Mouse (Mus musculus) spleen, postnatal 36 days (tissue): ENCODE results near the gene Baiap2.

Source experiments
- DNase-seq, 2 experiments: peaks; one replicate each; pipeline ENCODE4 v3.0.0; 2022; ENCODE audit warnings: low spot score in 2 of 2, mixed read lengths in 1 of 2

Gene Baiap2

GRCm38 (mm10) chr11:120041191-120042123 lies 98.9 kb downstream of the Baiap2 start:
- DNase-seq: peak; percentile 51 to 62

DNA sequence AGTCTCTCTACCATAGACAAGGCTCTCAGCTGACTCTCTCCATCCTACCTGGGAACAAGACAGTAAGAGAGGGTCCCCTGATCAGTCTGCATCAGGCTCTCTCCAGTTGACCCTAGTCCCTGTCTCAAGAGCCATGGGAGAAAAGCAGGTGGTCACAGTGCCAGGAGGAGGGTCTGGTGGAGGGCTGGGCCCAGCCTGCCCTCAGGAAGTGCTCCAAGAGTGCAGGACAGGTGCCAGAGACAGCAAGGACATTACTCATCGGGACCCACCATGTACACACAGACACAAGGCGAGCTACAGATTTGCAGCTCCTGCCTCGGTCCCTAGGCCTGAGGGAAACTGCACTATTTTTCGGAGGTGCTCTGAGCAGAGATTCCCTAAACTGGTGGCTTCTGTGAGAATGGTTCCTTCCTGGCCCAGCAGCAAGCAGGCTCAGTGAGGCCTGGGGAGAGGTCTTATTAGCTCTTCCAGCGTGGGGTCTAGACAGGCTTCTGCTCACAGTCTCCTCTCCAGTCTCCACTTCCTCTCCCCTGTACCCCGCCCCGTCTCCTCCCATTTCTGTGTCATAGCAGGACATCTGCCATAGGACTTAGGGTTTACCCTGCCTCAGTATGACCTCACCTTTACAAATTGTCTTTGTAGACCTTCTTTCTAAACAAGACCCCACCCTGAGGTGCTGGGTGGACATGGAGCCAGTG lies 99.7 kb downstream of the Baiap2 start:
- DNase-seq: no peak

DNA sequence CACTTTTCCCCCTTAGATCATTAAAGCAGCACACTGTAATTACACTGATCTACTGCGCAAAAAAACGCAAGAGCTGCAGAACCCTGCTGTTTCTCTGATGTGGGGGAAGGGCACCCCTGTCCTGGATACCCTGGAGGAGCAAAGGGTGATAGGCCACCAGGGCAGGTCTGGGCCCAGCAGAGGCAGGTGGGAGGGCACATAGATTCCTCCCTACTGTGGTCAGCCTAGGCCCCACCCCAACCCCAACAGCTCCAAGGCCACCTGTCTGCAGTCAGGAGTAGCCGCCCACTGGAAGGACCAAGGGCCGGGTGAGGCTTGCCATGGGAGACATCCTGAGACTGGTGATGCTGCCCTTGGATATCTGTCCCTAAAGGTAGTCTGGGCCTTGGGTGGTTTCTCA lies 102.8 kb downstream of the Baiap2 start:
- no peak for DNase-seq

DNA sequence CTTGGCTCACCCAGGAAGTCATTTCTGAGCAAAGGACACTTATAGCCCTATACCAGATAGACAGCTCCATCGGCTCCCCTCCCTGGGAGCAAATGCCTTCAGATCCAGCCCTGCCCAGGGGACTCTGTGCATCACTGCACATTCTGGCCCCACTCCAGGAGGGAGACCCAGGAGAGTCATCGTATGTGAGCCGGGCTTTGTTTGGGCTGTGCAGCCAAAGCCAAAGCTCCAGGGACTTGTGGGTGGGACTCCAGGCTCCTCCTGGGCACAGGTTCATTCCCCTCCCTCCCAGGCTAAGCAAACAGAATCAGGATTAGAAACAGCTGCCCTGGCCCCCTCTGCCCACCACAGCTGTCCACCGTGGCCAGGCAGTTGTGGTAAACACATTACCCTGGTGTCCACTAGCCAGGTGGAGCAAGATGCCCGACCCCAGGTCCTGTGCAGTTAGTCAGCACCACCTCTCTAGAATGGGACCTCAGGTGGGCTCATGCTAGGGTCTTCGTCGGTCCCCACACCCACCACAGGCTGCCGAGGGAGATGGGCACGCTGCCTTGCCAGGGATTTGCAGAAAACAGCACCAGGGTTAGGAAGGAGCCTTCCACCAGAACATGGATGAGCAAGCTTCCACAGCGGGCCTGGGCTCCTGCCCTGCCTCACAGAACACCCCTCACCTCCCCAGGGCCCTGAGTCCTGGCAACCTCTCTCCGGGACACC lies 103.4 kb downstream of the Baiap2 start:
- DNase-seq: no peak

DNA sequence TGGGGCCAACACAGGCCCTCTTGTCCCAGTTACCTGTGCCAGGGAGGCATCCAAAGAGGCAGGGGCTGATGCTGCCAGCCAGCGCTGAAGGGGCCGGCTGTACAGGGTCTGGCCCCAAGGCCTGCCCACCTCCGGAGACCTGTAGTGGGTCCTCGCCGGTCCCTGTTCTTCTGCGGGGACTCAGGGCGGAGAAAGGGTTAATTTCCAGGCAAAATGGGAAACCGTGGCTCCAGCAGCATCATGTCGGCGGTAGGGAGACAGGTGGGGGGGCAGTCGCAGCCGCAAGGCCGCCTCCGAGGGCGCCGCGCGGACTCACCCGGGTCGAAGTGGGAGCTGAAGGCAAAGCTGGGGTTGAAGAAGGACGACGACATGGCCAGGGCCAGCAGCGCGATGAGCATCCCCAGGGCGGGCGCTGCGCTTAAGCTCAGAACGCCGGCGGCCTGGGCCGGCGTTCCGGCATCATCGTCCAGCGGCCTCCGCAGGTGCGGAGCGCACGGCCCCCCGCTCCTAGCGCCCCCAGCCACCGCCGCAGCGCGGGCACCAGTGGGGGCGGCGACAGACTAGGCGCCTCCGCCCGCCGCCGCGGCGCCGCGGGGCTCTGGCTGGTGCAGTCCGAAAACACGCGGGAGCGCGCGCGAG lies 104.1 kb downstream of the Baiap2 start, which contains the start of gene Aatk:
Gene Aatk, minus strand, starts transcription at position 615 of the 639 bp plus-strand sequence.
- no peak for DNase-seq

- no peak for DNase-seq
These were observed 105.1 kb downstream of the Baiap2 start for GRCm38 (mm10) chr11:120047531-120048251.

DNA sequence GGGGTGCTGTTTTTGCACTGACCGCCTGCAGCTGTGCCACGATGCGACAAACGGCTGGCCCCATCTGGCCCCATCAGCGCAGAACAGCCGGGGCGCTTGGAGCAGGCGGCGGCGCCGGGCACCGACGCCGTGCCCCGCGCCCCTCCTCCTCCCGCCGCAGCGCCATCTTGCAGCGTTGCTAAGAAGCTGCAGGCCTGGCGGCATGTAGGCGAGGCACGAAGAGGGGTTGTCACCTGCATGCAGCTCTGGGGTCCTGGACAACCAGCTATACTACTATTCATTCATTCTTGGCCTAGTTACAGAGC lies 105.6 kb downstream of the Baiap2 start:
- no peak for DNase-seq

DNA sequence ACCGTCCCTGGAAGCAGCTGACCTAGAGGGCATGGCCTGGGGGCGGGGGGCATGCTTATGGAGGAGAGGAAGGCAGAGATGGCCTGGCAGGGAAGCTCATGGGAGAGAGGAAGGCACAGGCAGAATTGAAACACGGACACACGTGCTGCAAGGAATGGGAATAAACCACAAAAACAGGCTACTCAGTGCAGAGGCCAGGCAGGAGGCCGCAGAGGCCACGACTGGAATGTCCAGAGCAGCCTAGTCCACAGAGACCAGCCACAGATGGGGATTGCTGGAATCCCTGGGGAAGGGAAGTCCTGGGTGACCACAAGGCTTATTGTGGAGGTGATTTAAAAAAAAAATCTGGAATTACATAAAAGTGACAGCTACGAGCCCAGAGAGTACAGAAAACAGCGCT lies 106.5 kb downstream of the Baiap2 start:
- no peak for DNase-seq

DNA sequence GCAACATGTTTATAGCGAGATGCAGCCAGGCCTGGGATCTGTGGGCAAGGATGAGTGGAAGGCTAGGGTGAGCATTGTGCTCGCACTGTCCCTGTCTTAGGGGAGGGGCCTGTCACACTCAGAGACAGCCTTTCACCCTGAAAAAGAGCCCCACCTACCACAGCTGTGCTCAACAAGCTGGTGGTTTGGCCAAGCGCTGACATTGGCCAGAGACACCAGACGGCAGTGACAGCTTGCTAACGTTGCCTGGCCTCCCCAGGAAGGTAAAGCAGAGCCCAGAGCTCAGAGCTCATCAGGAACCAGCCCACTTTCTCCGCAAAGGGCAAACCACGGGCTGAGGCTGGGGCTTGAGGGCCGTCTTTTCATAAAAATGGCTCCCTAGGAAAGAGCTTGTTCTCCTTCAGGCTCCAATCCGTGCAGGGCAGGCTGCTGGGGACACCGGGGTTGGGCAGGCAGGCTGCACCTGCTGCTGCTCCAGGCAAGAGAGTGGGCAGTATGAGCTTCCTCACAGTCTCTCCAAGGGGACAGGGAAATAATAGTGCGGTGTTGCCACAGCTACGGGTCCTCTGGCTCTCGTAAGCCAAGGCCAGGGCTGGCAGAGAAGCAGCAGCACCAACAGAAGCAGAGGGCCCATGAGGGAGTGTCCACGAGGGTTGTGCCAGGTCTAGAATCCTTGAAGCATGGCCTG lies 108.7 kb downstream of the Baiap2 start:
- DNase-seq: no peak

DNA sequence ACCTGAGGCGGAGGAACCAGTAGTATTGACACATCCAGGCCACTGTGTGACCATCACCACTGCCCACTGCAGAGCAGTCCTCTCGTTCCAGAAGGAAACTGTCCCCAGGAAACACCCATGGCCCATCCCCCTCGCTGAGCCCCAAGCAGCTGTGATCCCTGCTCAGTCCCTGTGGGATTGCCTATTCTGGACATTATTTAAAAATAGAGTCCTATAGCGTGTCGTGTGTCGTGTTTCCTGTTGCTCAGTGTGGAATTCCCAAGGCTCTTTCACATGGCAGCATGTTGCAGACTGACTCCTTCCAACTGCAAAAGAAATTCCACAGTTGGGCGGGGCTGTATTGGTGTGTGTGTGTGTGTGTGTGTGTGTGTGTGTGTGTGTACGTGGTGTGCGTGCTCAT lies 109.7 kb downstream of the Baiap2 start:
- DNase-seq: no peak

- DNase-seq: no peak
These were observed 111.3 kb downstream of the Baiap2 start for GRCm38 (mm10) chr11:120053846-120054245.

- no peak for DNase-seq
These were observed 113.6 kb downstream of the Baiap2 start for GRCm38 (mm10) chr11:120055953-120056732.
